Mouse (Mus musculus) MEL (cell line): ENCODE results near the gene Prss12. TPM values are rescaled to one million over a fixed set of nuclear protein-coding genes. Genes with fewer than 3 reads are reported as not detected.
A peak's percentile ranks its signal among the peaks of the same experiment; 100 is the strongest.

Experiments
- DNase-seq: peaks from one replicate; pipeline ENCODE4 v3.0.0; 2011; ENCODE audit warnings: low read depth, low spot score
- H3K27ac ChIP-seq: 2 replicates; pipeline ENCODE4 v1.5.1; 2012; ENCODE audit warnings: low read depth, mild to moderate bottlenecking, control low read depth, low read length, moderate library complexity; ENCODE audit not compliant: control insufficient read depth
- H3K27me3 ChIP-seq, 2 experiments: fragments of 150-350 bp in 1 of 2; sonication (generic) in 1 of 2; 2 replicates each; pipeline ENCODE4 v1.6.1; 2012; ENCODE audit warnings: low read length in 2 of 2, mild to moderate bottlenecking in 2 of 2, improper control_type of control experiment in 1 of 2, moderate library complexity in 1 of 2; ENCODE audit not compliant: insufficient read depth in 2 of 2, control insufficient read depth in 1 of 2
- H3K36me3 ChIP-seq, 2 experiments: 2 replicates each; pipeline ENCODE4 v1.6.1; 2012 to 2014; ENCODE audit warnings: low read length in 2 of 2, improper control_type of control experiment in 1 of 2, inconsistent platforms in 1 of 2, mild to moderate bottlenecking in 1 of 2; ENCODE audit not compliant: insufficient read depth in 2 of 2, control insufficient read depth in 1 of 2
- H3K4me1 ChIP-seq, 2 experiments: fragments of 150-350 bp in 1 of 2; sonication (generic) in 1 of 2; 2 replicates each; pipeline ENCODE4 v1.6.1; 2012; ENCODE audit warnings: low read length in 2 of 2, improper control_type of control experiment in 1 of 2, mild to moderate bottlenecking in 1 of 2; ENCODE audit not compliant: insufficient read depth in 2 of 2, control insufficient read depth in 1 of 2
- H3K4me3 ChIP-seq, 2 experiments: fragments of 150-350 bp in 1 of 2; sonication (generic) in 1 of 2; 2 replicates each; pipeline ENCODE4 v1.5.1; 2012; ENCODE audit warnings: low read depth in 2 of 2, low read length in 2 of 2, mild to moderate bottlenecking in 2 of 2, moderate library complexity in 2 of 2, control low read depth in 1 of 2, improper control_type of control experiment in 1 of 2; ENCODE audit not compliant: control insufficient read depth in 1 of 2, insufficient read depth in 1 of 2
- H3K79me2 ChIP-seq: 2 replicates; pipeline ENCODE4 v1.6.1; 2012; ENCODE audit warnings: mild to moderate bottlenecking, low read length, moderate library complexity; ENCODE audit not compliant: control insufficient read depth, poor library complexity, insufficient read depth
- H3K9ac ChIP-seq: 2 replicates; pipeline ENCODE4 v1.6.1; 2012; ENCODE audit warnings: low read depth, mild to moderate bottlenecking, control low read depth, low read length, moderate library complexity; ENCODE audit not compliant: control insufficient read depth, poor library complexity, severe bottlenecking
- H3K9me3 ChIP-seq: fragments of 150-350 bp; sonication (generic); replicated peaks from 2 replicates; pipeline ENCODE4 v1.6.1; 2012; ENCODE audit warnings: mild to moderate bottlenecking, low read length, improper control_type of control experiment, moderate library complexity; ENCODE audit not compliant: insufficient read depth
- BHLHE40 ChIP-seq: IDR thresholded peaks from 2 replicates; pipeline ENCODE4 v1.6.1; 2012; ENCODE audit warnings: low read depth, mild to moderate bottlenecking, inconsistent platforms, low read length, improper control_type of control experiment, borderline replicate concordance
- CHD2 ChIP-seq: IDR thresholded peaks from 2 replicates; pipeline ENCODE4 v1.6.1; 2011; ENCODE audit warnings: low read length, improper control_type of control experiment
- E2F4 ChIP-seq: IDR thresholded peaks from 2 replicates; pipeline ENCODE4 v1.6.1; 2011; ENCODE audit warnings: low read depth, low read length, improper control_type of control experiment, borderline replicate concordance
- EP300 ChIP-seq, 2 experiments: IDR thresholded peaks; 2 replicates each; pipeline ENCODE4 v1.6.1; 2011; ENCODE audit warnings: improper control_type of control experiment in 2 of 2, low read length in 2 of 2, low read depth in 1 of 2, mild to moderate bottlenecking in 1 of 2
- ETS1 ChIP-seq: IDR thresholded peaks from 2 replicates; pipeline ENCODE4 v1.6.1; 2012; ENCODE audit warnings: low read depth, mild to moderate bottlenecking, inconsistent platforms, low read length, improper control_type of control experiment, moderate library complexity
- GATA1 ChIP-seq: IDR thresholded peaks from 2 replicates; pipeline ENCODE4 v1.6.1; 2011; ENCODE audit warnings: low read depth, low read length, improper control_type of control experiment
- MAX ChIP-seq: IDR thresholded peaks from 2 replicates; pipeline ENCODE4 v1.6.1; 2011; ENCODE audit warnings: low read length, improper control_type of control experiment
- NRF1 ChIP-seq: IDR thresholded peaks from 2 replicates; pipeline ENCODE4 v1.6.1; 2014; ENCODE audit warnings: low read depth, mild to moderate bottlenecking, inconsistent platforms, low read length, improper control_type of control experiment, moderate library complexity; ENCODE audit not compliant: poor library complexity, insufficient read depth, severe bottlenecking
- RAD21 ChIP-seq: IDR thresholded peaks from 2 replicates; pipeline ENCODE4 v1.6.1; 2011; ENCODE audit warnings: mild to moderate bottlenecking, low read depth, low read length, improper control_type of control experiment
- RCOR1 ChIP-seq: IDR thresholded peaks from 2 replicates; pipeline ENCODE4 v1.6.1; 2012; ENCODE audit warnings: low read depth, mild to moderate bottlenecking, inconsistent platforms, low read length, improper control_type of control experiment
- SIN3A ChIP-seq: IDR thresholded peaks from 2 replicates; pipeline ENCODE4 v1.6.1; 2012; ENCODE audit warnings: low read length, improper control_type of control experiment, inconsistent platforms
- TAL1 ChIP-seq: IDR thresholded peaks from 2 replicates; pipeline ENCODE4 v1.6.1; 2012; ENCODE audit warnings: mild to moderate bottlenecking, inconsistent platforms, low read length, moderate library complexity, mixed read lengths
- TCF12 ChIP-seq: IDR thresholded peaks from 2 replicates; pipeline ENCODE4 v1.6.1; 2014; ENCODE audit warnings: low read depth, mild to moderate bottlenecking, inconsistent platforms, low read length, improper control_type of control experiment, moderate library complexity
- UBTF ChIP-seq: IDR thresholded peaks from 2 replicates; pipeline ENCODE4 v1.6.1; 2012; ENCODE audit warnings: low read depth, mild to moderate bottlenecking, inconsistent platforms, low read length, improper control_type of control experiment, moderate library complexity, borderline replicate concordance; ENCODE audit not compliant: insufficient read depth
- ZNF384 ChIP-seq: IDR thresholded peaks from 2 replicates; pipeline ENCODE4 v1.6.1; 2012; ENCODE audit warnings: low read depth, mild to moderate bottlenecking, inconsistent platforms, low read length, improper control_type of control experiment
- polyA plus RNA-seq, 2 experiments: library from polyadenylated mRNA; stranded (reverse) in 1 of 2; unstranded in 1 of 2; fragments of >175 nt in 1 of 2; fragments of >200 nt in 1 of 2; gene quantifications; 2 replicates each; pipeline versions ENCODE4 v1.2.1 to v1.2.4; 2012; ENCODE audit warnings: low replicate concordance in 2 of 2, low read depth in 1 of 2; ENCODE audit not compliant: insufficient read length in 2 of 2, insufficient read depth in 1 of 2, missing spikeins in 1 of 2
- total RNA-seq: library from RNA; depleted of rRNA; stranded (reverse); fragments of 300-350 nt; gene quantifications from 2 replicates; pipeline ENCODE4 v1.2.3, GENCODE M21; 2012

The Prss12 gene
- total and polyA plus RNA-seq, 3 experiments = 0.23 TPM; not detected in 2

- Histone ChIP-seq H3K9ac (no peak overlapping the region), H3K79me2 (no peaks in the 10 kb centered on the region), H3K27me3 (no peaks in the 10 kb centered on the region), H3K4me3 (no peak overlapping the region; a peak in 1 of 4 replicates), H3K36me3 (peaks cover 0 to 23% of the 10 kb centered on the region in 2 experiments; a peak in 2 of 4 replicates), H3K9me3 (no peaks in the 10 kb centered on the region), H3K4me1 (peaks cover 11 to 25% of the 10 kb centered on the region in 2 experiments), H3K27ac (peak overlapping the region; percentile 62)
- TF ChIP-seq TCF12 (peak; percentile 89), EP300 (IDR thresholded peaks at IDR 0.05; ENCODE audit: low read depth in 1 of 2, low read length in 2 of 2) (peak; percentile 73 to 83), ETS1 (peak; percentile 75), RCOR1 (peak; percentile 48), GATA1 (peak; percentile 88), SIN3A (0 out of 2 replicates have a peak, but pooled peaks have one; percentile 25), RAD21 (no peak), MAX (peak; percentile 65), TAL1 (no peak)
- DNase-seq = peak; percentile 65
Observed at GRCm38 (mm10) chr3:123431951-123432674, 14.6 kb upstream of the Prss12 start.

DNA sequence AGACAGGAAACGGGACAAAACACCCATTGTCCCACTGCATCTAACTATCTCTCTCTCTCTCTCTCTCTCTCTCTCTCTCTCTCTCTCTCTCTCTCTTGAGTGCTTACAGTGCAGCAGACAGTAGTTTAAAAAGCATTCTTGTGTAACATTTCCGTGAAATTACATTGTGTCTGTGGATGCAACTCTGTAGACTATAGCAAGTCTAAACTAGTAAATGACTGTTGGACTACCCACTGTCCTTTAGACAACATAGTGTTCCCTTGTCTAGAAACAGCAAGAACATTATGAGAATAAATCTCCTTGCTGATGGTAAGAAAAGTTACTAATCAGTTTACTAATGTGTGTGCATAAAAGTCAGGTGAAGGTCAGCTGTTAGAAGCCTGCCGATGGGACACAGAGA is 13.4 kb upstream of the Prss12 start:
- Histone ChIP-seq H3K27me3 (no peaks in the 10 kb centered on the region), H3K9ac (no peak overlapping the region), H3K79me2 (no peaks in the 10 kb centered on the region), H3K36me3 (peaks cover 0 to 23% of the 10 kb centered on the region in 2 experiments; a peak in 2 of 4 replicates), H3K4me3 (no peak overlapping the region), H3K27ac (no peak overlapping the region), H3K4me1 (peaks cover 11 to 25% of the 10 kb centered on the region in 2 experiments), H3K9me3 (no peaks in the 10 kb centered on the region)
- no peak for TF ChIP-seq E2F4
- TF ChIP-seq CHD2 = no peak
- no peak for TF ChIP-seq UBTF
- TF ChIP-seq BHLHE40 = no peak
- no peak for TF ChIP-seq NRF1
- no peak for TF ChIP-seq ZNF384
- DNase-seq = no peak
